Mouse (Mus musculus): Measurements from ENCODE around the gene Spock1.

DNA sequence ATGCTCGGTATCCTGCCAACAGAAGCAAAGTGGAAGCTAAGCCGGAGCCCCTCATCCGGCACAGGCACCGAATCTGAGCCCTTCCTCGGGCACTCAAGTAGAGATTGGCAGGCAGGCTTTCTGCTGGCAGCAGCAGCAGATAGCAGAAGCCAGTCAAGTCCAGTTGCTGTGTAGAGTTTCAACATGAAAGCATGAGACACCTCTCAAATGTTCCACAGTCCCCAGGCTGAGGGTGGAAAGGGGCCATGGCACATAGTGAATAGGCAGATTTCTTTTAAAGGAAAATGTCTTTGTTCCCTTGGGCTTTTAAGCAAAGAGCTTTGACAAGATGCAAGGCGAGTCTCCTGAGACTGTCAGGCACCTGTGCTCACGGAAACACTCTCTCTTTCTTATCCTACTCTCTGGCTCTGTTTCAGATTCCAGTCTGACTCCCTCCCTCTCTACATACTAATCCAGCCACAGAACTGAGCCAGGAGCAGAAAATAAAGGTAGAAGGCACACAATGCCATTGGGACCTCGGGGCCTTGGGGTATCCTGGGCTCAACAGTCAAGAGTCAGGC lies 371.1 kb downstream of the Spock1 start:
- TF ChIP-seq POLR2A (IDR thresholded peaks at IDR 0.05; ENCODE audit: low read depth, low read length): no peak
- TF ChIP-seq CTCF (IDR thresholded peaks at IDR 0.05; ENCODE audit: extremely low read depth, insufficient read length, insufficient replicate concordance, low read depth, low read length): no peak

Measured in small intestine, adult 2 months (tissue).